Mouse (Mus musculus) G1E (cell line): ENCODE data around the gene Tcp11l2. TPM values are rescaled to one million over a fixed set of nuclear protein-coding genes. Genes with fewer than 3 reads are reported as not detected.

Source experiments
- ATAC-seq: 2 replicates; pipeline ENCODE4 v1.8.0; 2016; ENCODE audit warnings: mild to moderate bottlenecking; ENCODE audit not compliant: insufficient number of reproducible peaks, poor library complexity, low FRiP score, severe bottlenecking; ENCODE audit errors: extremely low read depth
- DNase-seq: peaks from one replicate; pipeline ENCODE4 v3.0.0; 2012; ENCODE audit warnings: low spot score
- H3K27me3 ChIP-seq: 2 replicates; pipeline ENCODE4 v1.6.1; 2012; ENCODE audit warnings: mild to moderate bottlenecking, low read length, inconsistent platforms; ENCODE audit not compliant: insufficient read depth
- H3K36me3 ChIP-seq: replicated peaks from 2 replicates; pipeline ENCODE3; 2012; ENCODE audit warnings: mild to moderate bottlenecking, inconsistent platforms
- H3K4me1 ChIP-seq: 2 replicates; pipeline ENCODE4 v1.6.1; 2012; ENCODE audit warnings: low read depth, low read length, inconsistent platforms, mixed read lengths; ENCODE audit not compliant: insufficient read depth
- H3K4me3 ChIP-seq: 2 replicates; pipeline ENCODE4 v1.5.1; 2012; ENCODE audit warnings: low read depth, mild to moderate bottlenecking, inconsistent platforms, low read length, moderate library complexity, mixed read lengths
- H3K9me3 ChIP-seq: replicated peaks from 2 replicates; pipeline ENCODE4 v1.6.1; 2012; ENCODE audit warnings: inconsistent platforms
- CTCF ChIP-seq: IDR thresholded peaks from 2 replicates; pipeline ENCODE4 v1.5.1; 2012; ENCODE audit warnings: low read depth, low read length, inconsistent platforms, mixed read lengths
- GATA1 ChIP-seq: IDR thresholded peaks from 2 replicates; pipeline ENCODE4 v1.6.1; 2012; ENCODE audit warnings: borderline replicate concordance, low read length, inconsistent platforms, mixed read lengths
- GATA2 ChIP-seq: IDR thresholded peaks from 2 replicates; pipeline ENCODE4 v1.6.1; 2012; ENCODE audit warnings: low read depth, low read length, inconsistent platforms, borderline replicate concordance
- POLR2AphosphoS5 ChIP-seq: IDR thresholded peaks from 2 replicates; pipeline ENCODE4 v1.6.1; 2012; ENCODE audit warnings: low read depth, low read length, inconsistent platforms; ENCODE audit not compliant: insufficient replicate concordance
- TAL1 ChIP-seq: conservative IDR thresholded peaks from 2 replicates; pipeline ENCODE4 v1.6.1; 2012; ENCODE audit warnings: low read depth, low read length, inconsistent platforms, mixed read lengths
- polyA plus RNA-seq: library from polyadenylated mRNA; stranded (reverse); fragments of >175 nt; gene quantifications from 2 replicates; pipeline ENCODE4 v1.2.3, GENCODE M21; 2012
- total RNA-seq, 2 experiments: library from RNA; stranded (forward) in 1 of 2; stranded (reverse) in 1 of 2; fragments of 200-1000 nt in 1 of 2; fragments of >200 nt in 1 of 2; fragmentation: Nextera tagmentation in 1 of 2; gene quantifications; 2 replicates each; pipeline ENCODE4 v1.2.3; 2014 to 2017

Gene Tcp11l2
- total and polyA plus RNA-seq, 3 experiments = 10.4 to 75.5 (median 24.6) TPM

DNA sequence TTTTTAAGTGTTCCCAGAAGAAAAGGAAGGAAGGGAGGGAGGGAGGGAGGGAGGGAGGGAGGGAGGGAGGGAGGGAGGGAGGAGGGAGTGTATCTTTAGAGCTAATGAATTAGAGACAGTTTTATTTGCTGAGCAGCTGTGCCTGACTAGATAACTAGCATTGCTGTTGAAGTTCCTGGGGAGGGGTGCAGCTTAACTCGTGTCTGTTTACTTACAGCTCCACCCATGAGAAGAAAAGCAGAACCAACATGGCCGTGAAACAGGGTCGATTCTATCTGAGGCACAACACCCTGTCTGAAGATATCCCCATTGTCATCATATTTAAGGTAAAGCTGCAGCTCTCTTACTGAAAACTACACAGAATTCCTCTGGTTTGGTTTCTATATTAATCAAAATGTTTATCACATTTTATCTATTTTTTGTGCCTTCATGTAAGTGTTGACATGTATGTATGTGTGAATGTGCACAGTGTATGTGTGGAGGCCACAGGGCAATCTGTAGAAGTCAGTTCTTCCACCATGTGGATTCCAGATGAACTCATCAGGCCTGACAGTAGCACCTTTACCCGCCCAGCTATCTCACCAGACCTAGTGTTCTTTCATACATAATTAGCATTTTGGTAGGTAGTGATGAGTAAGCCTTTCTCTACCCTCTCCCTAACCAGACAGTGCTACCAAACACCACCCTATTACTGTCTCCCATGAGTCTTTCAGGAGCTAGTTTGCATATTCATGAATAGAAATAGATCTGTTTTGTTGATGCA is 63.3 kb downstream of the Tcp11l2 start:
- ATAC-seq (peak; percentile 85), DNase-seq (no peak)
- Histone ChIP-seq H3K4me3 (no peak overlapping the region; the same call in 1 of the 2 replicates), H3K36me3 (peaks cover 78% of the 10 kb centered on the region), H3K9me3 (no peaks in the 10 kb centered on the region), H3K4me1 (peaks cover 20% of the 10 kb centered on the region), H3K27me3 (no peaks in the 10 kb centered on the region)
- TF ChIP-seq TAL1 (no peak), GATA2 (no peak), CTCF (no peak), POLR2AphosphoS5 (no peak), GATA1 (no peak)

DNA sequence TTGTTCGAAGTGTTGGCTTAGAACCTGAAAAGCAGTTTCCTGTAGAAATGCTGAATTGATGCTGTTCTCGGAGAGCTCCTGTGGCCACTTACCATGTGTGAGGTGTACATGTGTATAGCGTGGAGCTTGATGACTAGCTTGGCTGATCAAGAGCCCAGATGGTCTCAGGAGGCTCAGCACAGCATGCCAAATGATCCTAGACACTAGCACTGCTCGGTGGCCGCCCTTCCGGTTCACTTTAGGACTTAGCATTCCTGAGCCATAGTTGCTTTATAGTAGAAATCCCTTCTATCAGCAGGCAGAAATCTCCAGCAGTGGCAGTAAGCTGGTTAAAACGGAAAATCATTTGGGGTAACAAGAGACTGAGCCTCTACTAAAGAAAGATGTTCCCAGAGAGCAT is 64.4 kb downstream of the Tcp11l2 start:
- ATAC-seq (no peak), DNase-seq (no peak)
- Histone ChIP-seq H3K27me3 (no peaks in the 10 kb centered on the region), H3K4me3 (no peak overlapping the region), H3K9me3 (no peaks in the 10 kb centered on the region), H3K4me1 (peaks cover 20% of the 10 kb centered on the region), H3K36me3 (peaks cover 82% of the 10 kb centered on the region)
- TF ChIP-seq POLR2AphosphoS5 (no peak), GATA2 (no peak), TAL1 (no peak), CTCF (no peak), GATA1 (no peak)

DNA sequence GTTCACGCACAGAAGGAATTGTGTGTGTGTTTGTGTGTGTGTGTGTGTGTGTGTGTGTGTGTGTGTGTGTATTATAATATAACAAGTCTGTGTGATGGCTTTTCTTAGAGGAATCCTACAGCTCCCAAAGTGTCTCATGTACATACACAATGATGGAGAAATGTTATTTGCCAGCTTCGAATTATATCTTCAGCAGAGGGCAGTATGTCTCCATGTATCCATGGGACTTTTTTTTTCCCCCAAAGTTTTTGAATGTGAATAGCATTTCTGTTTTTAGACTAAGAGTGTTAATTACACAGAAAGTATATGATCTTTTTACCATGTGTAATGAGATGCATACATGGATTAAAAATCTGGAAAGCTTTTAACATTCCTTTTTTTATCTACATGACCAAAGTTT is 65.2 kb downstream of the Tcp11l2 start:
- H3K4me3 ChIP-seq = no peak overlapping the region
- DNase-seq = no peak
- ATAC-seq = no peak
- H3K4me1 ChIP-seq = peaks cover 20% of the 10 kb centered on the region
- H3K27me3 ChIP-seq = no peaks in the 10 kb centered on the region
- H3K9me3 ChIP-seq = no peaks in the 10 kb centered on the region
- peaks cover 82% of the 10 kb centered on the region for H3K36me3 ChIP-seq
- TF ChIP-seq GATA1 (no peak), CTCF (no peak), GATA2 (no peak), TAL1 (no peak), POLR2AphosphoS5 (no peak)

DNA sequence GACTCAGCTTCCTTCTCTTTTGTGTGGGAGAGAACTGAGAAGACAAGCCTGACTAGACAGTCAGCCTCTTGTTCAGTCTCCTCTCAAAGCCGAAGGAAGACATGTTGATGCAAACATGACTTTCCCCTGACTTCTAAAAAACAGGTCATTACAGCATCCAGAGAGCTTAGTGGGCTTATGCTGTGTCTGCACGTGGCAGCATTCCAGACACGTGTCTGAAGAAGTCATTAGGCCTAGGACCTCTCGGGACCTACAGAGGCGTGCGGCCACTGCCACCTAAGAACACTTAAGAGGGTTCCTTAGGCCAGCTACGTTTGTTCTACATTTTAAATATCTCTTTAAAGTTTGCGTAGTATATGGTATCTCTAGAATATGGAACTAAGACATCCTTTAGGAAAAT is 69.5 kb downstream of the Tcp11l2 start:
- Histone ChIP-seq H3K4me1 (peaks cover 33% of the 10 kb centered on the region), H3K36me3 (peaks cover 76% of the 10 kb centered on the region), H3K9me3 (no peaks in the 10 kb centered on the region), H3K4me3 (no peak overlapping the region), H3K27me3 (no peaks in the 10 kb centered on the region)
- ATAC-seq (no peak), DNase-seq (no peak)
- no peak for TF ChIP-seq TAL1
- no peak for TF ChIP-seq GATA2
- no peak for TF ChIP-seq POLR2AphosphoS5
- no peak for TF ChIP-seq CTCF
- TF ChIP-seq GATA1 = no peak

DNA sequence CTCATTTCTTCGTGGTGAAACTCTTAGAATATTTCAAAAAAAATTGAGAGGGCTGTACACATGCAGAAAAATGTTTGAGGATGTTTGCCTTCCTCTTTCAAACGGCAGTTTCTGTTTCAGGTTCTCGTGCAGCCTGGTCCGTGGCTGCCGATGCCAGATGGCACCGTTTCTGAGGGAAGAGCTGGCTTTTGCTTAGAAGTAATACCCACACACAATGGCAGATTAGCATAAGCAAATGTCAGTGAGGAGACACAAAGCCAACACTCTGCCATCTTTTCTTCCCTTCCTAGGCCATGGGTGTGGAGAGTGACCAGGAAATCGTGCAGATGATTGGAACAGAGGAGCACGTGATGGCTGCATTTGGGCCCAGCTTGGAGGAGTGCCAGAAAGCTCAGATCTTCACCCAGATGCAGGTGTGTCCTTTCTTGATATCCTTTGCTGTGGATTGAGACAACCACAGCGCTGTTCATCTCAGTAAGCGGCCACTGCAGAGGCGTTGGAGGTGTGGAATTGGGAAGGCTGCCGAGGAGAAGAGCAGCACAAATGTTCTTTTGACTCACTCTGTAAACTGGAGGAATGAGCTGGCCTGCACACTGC is 70.2 kb downstream of the Tcp11l2 start:
- DNase-seq (no peak), ATAC-seq (no peak)
- Histone ChIP-seq H3K36me3 (peaks cover 77% of the 10 kb centered on the region), H3K9me3 (no peaks in the 10 kb centered on the region), H3K4me1 (peaks cover 33% of the 10 kb centered on the region), H3K27me3 (no peaks in the 10 kb centered on the region), H3K4me3 (no peak overlapping the region)
- TF ChIP-seq TAL1 (no peak), POLR2AphosphoS5 (no peak), CTCF (no peak), GATA2 (no peak), GATA1 (no peak)

DNA sequence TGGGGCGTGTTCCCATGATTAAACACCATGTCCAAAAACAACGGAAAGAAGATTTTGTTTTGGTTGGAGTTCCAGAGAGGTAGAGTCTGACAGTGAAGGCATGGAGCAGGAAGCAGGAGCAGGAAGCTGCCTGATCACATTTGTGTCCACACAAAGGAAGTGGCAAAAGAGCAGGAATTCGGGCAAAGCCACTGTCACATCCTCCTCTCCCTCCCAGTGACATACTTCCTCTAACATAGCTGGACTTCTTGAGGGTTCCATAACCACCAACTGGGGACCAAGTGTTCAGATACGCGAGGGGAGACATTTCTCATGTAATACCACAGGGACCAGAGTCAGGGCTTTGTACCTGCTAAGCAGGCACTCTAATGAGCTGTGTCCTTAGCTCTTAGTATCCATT is 70.8 kb downstream of the Tcp11l2 start:
- Histone ChIP-seq H3K36me3 (peaks cover 80% of the 10 kb centered on the region), H3K9me3 (no peaks in the 10 kb centered on the region), H3K27me3 (no peaks in the 10 kb centered on the region), H3K4me1 (peaks cover 33% of the 10 kb centered on the region), H3K4me3 (no peak overlapping the region)
- no peak for DNase-seq
- no peak for TF ChIP-seq GATA2
- TF ChIP-seq TAL1 = no peak
- TF ChIP-seq POLR2AphosphoS5 = no peak
- TF ChIP-seq CTCF = no peak
- no peak for TF ChIP-seq GATA1
- ATAC-seq = no peak
